Mouse (Mus musculus): Measurements from ENCODE around the gene Smoc1. TPM values are rescaled to one million over a fixed set of nuclear protein-coding genes. Genes with fewer than 3 reads are reported as not detected.

Gene Smoc1
- polyA plus RNA-seq (2021; fragmentation: Nextera tagmentation): 3.8 and 5.3 TPM in 2 replicates
- long read RNA-seq, experiment 1, transcript Smoc1-201 (13 exons, 3,439 nt): major isoform, 18 of 28 reads
- long read RNA-seq, experiment 1, transcript Smoc1-202 (13 exons, 3,496 nt): minor isoform, 6 of 28 reads
- long read RNA-seq, experiment 1, partial matches to known transcripts: 2 of 28 reads
- long read RNA-seq, experiment 1, other reads (novel, unspliced or antisense): 2 of 28 reads
- long read RNA-seq, experiment 2, partial matches to known transcripts: 5 of 10 reads
- long read RNA-seq, experiment 2, other reads (novel, unspliced or antisense): 1 of 10 reads

DNA sequence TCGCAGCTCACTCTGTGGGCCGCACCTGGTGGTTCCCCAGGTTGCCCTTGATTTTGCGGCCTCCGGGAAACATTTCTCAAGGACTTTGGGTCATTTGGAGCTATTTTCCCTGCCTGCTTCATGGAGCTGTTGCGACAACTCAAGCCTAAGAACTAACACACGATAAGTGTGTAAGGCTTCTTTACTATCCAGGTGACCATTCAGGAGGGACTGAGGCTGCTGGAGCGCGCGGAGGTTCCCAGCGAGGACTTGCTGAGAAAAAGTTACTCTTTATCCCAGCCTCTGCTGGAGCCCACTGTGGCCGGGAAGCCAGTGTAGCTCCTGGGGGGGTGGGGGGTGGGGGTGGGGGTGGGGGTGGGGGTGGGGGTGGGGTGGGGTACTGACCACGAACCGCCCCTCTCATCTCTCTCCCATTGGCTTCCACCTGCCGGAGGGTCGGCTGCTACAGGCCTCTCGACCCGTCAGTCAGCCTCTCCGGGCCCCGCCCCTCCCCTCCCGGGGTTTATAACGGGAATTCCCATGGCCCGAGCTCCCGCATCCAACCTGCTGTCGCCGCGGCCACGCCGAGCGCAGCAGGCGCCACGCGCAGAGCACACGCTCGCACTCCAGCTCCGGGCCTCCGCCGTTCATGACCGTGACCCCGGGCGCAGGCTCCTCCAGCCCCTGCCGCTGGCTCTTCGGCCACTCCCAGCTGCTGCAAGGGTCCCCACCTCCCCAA is at the start of gene Smoc1:
Smoc1 (plus strand) TSS at position 532 of the 718 bp plus-strand sequence.

Other genes with a start within 250 kb of the Smoc1 start
- gene Susd6, start 236.3 kb upstream of the Smoc1 start, polyA plus RNA-seq (2021; fragmentation: Nextera tagmentation): 12.3 and 12.8 TPM in 2 replicates
- 82.6 and 103 TPM in 2 replicates for gene Srsf5, start 81.3 kb upstream of the Smoc1 start, polyA plus RNA-seq (2021; fragmentation: Nextera tagmentation)
- not detected in 2 replicates for gene Slc10a1, start 58.1 kb upstream of the Smoc1 start, polyA plus RNA-seq (2021; fragmentation: Nextera tagmentation)